Mouse (Mus musculus): ENCODE results near the gene Pex11a. TPM values are rescaled to one million over a fixed set of nuclear protein-coding genes. Genes with fewer than 3 reads are reported as not detected.
"Not testable (repeated sequence)": the region's sequence is repeated elsewhere in the genome, so short reads cannot be mapped to it uniquely, and the experiment has no call there.

The Pex11a gene
- total RNA-seq (2021), result 10 to 100 TPM; 53.4 to 53.7 TPM
- polyA plus RNA-seq (2012; rRNA removed), result 34.9 and 39.7 TPM in 2 replicates
- long read RNA-seq, transcript Pex11a-201 (3 exons, 2,241 nt), result major isoform, 40 of 57 reads
- long read RNA-seq, transcript Pex11a-203 (2 exons, 1,044 nt), result minor isoform, 13 of 57 reads
- long read RNA-seq, partial matches to known transcripts, result 0 of 57 reads
- long read RNA-seq, other reads (novel, unspliced or antisense), result 1 of 57 reads

DNA sequence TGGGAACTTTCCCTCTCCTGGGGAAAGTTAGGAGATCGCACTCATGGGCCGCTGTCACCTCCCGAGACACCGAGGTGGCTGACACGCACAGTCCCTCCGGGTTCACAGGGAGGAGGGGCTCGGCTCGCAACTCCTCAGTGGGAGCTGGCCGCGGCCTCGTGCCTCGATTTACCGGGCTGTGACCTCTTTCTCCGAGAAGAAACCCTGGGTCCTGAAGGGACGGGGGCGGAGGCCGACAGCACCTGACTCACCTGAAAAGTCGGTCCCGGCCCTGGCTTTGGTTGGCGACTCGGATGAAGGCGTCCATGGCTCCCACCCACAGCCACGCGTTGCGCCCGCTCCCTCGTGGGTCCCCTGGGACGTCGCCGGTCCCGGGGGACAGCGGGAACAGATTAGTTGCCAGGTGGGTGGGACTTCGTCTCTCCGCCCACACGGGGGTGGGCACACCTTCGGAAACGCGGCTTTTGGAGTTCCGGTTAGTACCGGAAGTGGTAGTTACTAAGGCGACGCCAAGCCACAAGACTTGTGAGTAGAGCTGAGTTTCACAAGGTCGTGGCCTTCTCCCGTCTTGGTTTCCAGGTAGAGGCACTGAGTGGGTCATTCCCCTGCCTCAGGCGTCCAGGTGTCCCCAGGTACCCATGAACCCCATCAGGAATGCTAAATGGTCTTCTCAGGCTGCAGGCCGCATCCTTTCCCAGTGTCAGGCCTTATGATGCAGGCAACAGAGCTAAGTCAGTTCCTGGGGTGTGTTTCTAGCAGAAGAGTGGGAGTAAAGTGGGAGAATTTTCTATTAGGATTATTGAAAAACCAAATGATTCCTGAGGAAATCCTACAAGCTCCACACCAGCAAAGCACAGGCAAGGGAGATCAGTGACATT, at the start of gene Pex11a, which contains the start of gene Wdr93:
TSS of gene Pex11a (minus strand) at position 473 of the 878 bp plus-strand sequence.
TSS of gene Wdr93 (plus strand) at position 505 of the 878 bp plus-strand sequence.
- peak; percentile 92 for DNase-seq

DNA sequence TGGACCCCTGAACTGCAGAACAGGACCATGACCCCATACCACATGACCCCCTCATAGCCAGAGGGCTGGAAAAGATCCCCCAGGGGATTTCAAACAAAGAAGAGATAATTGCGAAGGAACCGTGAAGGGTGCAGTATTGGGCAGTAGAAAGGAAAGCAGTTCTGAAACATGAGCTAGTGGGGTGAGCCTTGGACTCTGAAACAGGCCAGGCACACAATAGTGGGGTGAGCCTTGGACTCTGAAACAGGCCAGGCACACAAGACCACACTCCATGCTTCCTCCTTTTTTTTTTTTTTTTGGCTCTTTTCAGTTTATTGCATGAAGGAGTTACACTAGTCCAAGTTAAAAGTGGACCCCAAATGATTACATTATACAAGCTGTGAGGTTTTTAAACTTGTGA, 46.9 kb upstream of the Pex11a start:
- not testable (repeated sequence) for DNase-seq

DNA sequence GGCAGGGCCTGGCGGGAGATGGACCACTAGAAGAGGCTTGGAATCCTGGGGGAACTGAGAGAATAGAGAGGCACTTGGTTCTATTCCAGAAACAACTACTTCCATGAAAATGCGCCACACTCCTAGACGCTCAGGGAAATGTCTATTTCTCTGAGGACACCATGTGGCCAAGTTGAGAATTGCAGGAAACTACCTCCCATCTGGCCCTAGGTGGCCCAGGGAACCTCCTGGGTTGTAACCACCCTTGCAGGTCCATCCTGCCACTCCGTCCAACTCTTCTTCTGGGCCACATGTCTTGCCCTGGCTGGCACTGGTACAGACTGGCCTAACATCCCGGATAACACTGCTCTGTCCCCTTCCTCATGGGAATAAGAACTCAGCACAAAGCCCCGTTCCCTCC, 43.4 kb upstream of the Pex11a start:
- DNase-seq, result peak; percentile 75

DNA sequence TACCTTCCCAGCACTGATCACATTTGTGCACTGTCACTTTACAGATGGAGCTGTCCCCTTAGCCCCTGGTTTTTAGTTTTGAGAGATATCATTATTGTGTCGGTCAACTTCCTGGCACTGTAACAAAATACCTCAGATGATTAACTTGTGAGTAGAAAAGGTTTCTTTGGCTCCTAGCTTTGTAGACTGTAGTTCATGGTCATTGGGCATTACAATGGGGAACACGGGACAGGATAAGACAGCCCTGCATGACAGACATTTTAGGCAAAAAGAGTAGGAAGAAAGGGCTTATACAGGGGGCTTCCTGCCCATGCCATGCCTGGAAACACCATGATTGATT, 39.6 kb upstream of the Pex11a start:
- DNase-seq, result no peak

DNA sequence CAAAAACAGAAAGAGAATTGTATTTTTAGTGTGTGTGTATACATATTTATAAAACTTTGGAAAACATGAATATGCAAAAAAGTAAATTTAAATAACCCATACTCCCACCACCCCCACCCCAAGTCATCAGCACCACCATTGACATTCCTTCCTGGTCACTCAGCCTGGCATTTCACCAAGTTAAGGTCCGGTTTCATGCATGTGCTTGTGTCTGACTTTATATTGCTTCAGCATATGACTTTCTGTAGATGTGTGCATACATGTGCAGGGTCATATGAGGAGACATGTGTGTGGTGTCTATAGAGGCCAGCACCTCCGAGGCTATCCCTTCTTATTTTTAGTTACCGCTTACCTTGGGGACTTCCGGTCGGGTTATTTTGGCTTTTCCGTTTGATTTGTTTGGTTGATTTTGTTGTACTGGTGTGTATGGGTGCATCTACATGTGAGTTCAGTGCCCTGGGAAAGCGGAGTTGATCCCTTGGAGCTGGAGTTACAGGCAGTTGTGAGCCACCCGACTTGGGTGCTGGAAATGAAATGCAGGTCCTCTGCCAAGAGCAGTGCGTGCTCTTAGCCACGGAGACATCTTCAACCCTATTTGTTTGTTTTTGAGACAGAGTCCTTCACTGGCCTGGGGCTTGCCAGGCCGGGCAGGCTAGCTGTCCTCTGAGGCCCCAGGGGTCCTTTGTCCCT, 39.0 kb upstream of the Pex11a start:
- peak; percentile 45 for DNase-seq

DNA sequence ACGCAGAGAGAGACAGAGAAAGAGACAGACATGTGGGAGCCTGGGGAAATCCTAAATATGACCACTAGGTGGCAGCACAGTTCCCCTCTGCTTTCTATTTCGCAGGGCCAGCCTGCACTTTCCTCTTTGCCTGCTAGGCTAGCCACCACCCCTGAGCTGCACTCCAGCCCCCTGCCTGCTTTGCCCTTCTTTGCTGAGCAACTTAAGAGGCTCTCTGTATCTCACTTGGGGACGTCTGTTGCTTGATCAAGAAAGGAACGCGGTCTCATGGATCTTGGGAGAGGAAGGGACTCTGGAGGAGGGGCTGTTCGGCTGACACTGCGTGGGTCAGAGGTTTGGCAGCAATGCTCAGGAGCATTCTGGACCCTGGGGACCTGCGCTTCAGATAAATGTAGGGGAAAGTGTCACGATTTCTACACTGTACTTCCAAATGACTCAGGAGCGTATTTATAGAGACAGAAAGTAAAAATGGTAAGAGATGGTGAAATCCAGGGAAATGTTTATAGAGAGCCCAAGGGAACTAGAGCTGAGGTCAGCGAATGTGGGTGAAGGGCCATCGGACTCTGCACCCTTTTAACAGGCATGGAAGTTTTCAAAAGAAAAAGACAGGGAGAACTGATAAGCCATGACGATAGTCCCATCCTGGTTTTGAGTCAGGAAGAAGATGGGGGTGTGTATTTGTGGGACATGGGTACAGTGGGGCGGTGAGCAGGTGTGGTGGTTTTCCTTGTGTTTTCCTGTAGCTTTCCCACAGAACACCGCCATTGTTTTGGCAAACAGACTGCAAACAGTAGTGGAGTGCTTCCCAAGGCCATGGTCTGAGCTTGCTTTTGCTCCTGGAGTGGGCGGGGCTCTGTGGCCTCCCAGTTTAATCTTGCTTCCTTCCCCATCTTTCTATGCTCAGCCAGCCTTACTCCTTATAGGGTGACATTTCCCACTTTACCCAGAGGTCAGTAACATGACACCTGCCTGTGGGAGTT, 38.0 kb upstream of the Pex11a start:
- DNase-seq, result peak; percentile 87

DNA sequence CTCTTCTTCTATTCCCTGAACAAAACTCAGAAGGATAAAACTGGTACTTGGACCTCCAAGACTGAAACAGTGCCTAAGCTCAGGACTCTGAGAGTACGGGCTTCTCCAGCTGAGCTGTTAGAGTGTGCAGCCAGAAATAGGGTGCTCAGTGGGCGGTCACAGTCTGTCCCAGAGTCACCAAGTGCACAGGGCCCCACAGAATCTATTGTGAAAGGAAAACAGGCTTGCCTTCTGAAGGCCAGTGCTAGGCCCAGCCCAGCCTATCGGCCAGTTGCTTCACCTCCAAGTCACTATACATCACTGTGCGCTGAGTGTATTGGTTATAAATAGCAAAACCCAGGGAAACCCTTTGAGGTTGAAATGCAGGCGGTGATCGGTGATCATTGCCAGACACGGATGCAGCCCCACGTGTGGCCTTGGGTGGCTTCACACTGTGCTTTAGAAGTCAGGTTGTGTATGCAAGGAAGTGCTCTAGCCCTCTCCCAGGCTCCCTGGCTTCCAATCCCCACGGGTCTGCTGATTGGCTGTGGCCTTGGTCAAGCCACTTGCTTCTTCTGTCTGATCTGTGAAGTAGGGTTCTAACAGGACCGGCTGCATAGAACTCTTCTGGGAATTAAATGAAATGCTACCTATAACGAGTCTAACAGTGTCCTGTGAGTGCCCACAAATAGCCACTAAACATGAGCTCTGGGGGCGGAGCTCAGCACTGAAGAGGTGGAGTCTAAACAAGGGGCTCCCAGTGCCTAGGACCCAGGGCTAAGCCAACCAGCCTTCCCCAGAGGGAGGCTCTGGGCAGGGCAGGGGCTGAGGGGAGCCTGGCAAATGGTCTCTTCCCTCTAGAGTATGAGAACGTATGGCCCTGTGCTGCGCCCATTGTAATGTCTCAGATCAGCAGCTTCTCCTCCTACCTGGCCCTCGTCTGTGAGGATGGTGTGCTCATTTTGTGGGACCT, 28.9 kb upstream of the Pex11a start:
- peak; percentile 50 for DNase-seq

DNA sequence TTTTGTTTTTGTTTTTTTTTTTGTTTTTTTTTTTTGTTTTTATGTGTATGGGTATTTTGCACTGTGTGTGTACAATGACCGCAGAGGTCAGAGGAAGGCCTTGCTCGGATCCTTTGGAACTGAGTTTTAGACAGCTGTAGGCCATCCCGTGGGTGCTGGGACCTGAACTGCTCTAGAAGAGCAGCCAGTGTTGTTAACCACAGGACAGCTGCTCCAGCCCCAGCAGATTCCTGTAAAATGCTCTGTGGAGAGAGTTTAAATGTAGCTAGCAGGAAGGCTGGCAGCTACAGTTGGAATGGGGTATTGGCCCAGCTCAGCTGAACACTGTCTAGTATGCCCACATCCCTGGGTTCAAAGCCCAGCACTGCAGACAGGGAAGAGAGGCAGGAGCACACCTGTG, 26.7 kb upstream of the Pex11a start:
- DNase-seq, result no peak

DNA sequence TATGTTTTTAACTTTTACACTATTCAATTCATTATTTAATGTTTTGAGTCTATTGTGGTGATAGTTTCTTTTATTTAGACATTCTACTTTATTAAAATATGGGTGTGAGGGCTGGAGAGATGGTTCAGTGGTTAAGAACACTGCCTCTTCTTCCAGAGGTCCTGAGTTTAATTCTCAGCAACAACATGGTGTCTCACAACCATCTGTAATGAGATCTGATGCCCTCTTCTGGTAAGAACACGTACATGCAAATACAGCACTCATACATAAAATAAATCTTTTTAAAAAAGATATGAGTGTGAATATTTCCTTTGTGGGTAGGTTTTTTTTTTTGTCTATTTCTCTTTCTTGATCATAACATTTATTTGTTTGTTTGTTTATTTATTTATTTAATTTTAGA, 23.1 kb upstream of the Pex11a start:
- no peak for DNase-seq

DNA sequence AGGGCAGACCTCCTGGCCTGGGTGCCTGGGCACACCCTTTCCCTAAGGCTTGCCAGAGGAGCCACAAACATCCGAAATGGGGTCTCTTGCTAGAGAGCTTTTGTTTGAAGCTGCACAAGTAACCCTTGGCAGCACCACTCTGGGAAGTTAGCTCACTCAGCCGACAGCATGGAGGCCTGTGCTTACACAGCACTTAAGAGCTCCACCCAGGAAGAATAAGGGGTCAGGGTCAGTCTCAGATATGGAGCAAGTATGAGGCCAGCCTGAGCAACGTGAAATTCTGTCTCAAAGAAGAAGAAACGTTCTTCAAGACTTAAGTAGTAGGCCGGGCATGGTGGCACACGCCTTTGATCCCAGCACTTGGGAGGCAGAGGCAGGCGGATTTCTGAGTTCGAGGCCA, 19.2 kb upstream of the Pex11a start:
- DNase-seq, result no peak

DNA sequence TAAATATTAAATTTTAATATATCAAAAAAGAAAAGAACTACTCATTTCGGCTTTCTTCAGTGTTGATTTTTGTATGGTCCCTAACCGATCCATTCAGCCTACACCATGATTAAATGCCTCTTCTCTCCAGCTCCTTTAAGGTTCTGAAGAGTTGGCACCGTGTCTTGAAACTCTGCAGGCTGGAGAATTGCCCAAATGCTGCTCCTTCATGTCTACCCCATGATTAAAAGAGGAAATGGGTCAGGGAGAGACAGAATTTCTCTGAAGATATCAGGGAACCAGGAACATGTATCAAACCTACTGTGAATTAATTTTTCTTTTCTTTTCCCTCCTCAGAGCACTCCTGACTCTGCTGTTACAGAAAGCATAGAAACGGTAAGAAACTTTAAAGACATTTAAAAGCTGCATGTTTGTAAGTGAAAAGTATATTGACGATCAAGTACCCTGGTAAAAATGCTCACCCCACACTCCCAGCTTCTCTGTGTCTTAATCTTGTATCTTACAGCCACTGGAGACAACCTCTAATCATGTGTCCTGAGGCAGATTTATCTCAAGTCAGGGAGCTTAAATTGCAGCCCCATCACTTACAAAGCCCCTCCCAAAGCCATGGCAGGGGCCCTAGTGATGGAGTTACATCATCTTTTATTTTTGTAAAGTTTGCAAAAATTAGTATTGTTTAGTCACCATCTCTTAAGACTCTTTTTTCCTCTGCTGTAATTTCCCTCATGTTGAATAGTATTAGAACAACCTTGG, 18.4 kb upstream of the Pex11a start:
- peak; percentile 37 for DNase-seq

DNA sequence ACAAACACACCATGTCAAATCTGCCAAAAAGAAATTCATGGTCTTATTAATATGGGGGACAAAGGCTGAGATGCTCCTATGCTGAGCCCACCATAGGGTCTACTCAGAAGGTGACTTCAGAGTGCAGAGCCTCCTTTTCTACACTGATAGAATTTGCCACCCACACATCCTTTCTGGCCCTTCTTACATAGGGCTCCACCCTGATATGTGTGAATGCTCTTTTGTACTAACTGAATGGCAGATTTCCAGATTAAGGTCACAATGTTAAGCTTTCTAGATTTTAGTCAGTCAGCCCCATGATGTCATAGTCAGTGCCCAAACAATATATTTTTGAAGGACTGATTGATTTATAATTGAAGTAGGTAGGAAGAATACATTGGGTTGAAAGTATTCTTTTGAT, 16.8 kb upstream of the Pex11a start:
- DNase-seq, result no peak

DNA sequence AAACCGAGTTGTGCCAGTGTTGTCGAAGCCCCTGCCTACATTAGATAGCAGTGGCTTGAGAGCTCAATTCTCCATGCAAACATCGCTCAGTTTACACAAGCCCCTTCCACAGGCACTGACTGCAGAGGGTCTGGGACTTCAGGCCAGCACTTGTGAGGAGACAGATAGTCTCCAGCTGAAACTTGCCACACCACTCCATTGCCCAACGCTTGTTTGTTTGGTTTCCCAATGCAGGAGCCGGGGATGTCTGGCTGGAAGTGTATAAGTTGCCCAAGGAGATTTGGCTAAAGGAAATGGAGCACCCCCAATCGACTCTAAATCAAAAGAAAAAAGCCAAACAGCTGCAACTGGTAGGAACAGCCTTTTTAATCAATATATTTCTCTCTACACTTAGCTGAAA, 15.2 kb upstream of the Pex11a start:
- peak; percentile 80 for DNase-seq

DNA sequence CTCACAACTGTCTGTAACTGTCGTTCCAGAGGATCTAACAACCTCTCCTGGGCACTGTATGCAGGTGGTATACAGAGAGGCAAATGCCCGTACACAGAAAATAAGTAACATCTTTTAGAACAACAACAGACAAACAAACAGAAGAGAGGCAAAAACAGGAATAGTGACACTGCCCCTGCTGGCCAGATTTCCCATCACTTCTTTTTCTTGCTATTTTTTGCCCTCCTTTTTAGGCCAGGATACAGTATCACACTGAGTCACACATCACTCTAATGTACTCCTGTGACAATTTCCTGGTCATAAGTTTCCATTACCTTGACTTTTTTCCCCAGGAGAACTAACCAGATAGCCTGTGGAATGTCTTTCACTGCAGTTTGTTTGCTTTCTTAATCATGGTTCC, 13.4 kb upstream of the Pex11a start:
- peak; percentile 39 for DNase-seq

DNA sequence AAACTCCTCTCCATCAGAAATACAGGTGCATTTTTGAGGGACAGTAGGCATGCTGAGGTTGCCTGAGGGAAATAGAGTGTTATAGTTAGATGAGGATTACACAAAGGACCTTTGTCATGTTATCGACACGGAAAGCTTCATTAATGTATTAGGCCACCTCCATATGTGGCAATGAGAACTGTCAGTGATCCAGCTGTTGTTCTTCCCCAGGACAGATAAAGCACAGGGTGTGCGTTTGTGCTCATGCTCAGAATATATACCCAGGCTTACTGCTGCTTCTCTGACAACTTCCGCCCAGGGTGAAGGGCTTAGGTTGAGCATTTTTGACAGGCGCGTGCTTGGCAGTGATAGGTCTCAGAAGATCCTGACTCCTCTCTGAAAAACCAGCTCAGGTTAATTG, 6.6 kb upstream of the Pex11a start:
- no peak for DNase-seq

DNA sequence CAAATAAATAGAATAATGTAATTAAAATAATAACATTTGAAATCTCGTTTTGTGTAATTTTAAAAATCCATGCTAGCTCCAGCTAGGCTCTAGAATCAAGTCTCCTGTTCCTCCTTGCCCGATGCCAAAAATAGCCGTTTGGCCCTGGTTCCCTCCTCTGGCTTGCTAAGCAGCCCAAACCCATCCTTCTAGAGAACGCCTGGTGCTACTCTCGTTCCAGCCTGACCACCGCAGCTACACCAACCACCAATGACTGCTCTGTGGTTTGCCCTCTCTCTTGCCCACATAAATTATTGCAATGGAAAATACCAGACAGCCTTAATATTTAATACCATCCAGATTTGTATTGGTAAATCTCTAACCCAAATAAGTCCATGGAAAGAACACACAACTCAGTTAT, 4.7 kb upstream of the Pex11a start:
- no peak for DNase-seq

DNA sequence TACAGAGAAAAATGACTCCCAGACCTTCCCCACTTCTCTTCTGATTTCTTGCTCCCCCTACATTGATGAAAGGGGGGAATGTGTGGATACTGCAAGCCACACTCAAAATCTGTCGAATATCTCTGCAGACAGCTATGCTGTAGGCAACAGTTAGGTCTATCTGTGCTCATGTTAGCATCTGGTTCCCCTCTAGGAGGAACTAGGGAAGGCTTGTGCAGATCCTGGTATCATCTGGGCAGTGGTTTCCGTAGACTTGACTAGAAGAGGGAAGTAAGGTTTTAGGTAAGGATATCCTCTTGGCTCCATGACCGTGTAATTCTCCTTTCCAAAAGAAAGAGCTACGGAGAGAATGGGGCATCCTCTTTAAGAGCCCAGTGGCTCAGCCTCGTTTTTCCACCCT, 1.7 kb upstream of the Pex11a start:
- no peak for DNase-seq

DNA sequence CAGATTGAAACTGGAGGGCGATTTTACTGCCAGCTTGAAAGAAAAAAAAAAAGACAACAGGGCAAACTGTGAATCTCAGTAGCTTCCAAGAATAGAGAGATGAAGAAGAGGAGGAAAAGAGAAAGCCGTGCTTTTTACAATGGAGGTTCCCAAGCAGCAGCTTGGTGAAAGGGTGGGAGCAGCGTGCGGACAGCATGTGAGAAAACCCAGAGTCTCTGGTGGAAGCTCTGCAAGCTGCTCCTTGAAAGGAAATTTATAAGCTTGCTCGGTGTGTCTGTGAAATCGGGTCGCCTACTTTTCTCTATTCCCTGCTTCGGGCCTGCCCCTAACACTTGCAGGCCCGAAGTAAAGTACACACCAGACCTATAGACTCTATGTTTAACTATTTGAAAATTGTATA, 1.1 kb upstream of the Pex11a start:
- DNase-seq, result no peak

DNA sequence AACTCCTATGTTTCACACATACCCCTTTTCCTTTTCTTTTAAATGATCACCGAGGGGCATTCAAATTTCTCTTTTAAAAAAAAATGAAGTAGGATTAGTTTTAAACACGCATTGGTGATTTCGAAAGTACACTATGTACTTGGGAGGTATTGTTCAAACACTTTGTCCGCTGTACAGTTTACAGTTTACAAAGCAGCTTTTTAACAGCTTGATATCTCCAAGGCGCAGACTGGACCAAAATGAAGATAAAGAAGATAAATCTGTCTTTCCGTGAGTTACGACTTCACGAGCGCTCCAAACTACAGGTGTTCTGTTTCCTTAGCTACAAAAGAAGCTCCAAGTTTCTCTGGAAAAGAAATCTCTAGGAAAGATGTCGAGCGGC, 663 bp downstream of the Pex11a start:
- DNase-seq, result no peak

DNA sequence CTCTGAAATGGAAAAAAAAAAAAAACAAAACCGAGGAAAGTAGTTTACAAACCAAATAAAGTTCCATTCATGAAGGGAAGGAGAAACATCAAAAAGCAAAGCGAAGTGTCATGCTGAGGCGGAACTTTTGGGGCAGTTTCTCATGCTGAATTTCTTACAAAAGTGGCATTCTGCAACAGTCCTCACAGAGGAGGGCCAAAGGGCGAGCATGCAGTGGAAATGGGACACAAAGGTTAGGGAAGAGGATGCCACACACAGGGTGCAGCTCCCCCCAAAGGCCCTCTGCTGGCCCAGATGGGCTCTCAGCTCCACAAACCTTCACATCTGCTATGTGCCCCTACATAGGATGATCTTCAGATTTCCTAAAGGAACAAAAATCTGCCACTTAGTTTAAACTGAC, 2.7 kb downstream of the Pex11a start:
- DNase-seq, result no peak

Measured in adrenal gland, adult 2 months (tissue).